Mouse (Mus musculus): Measurements from ENCODE around the gene Plekhg1. TPM values are rescaled to one million over a fixed set of nuclear protein-coding genes. Genes with fewer than 3 reads are reported as not detected.

Gene Plekhg1
- polyA plus RNA-seq, 2 experiments: 0.75 to 0.98 TPM

GRCm38 (mm10) chr10:3844430-3844829 lies 104.3 kb downstream of the Plekhg1 start:
- H3K27ac ChIP-seq: no peak overlapping the region
- no peak for ATAC-seq (ENCODE audit: insufficient read depth)

GRCm38 (mm10) chr10:3847021-3847420 lies 106.9 kb downstream of the Plekhg1 start:
- no peak overlapping the region for H3K4me2 ChIP-seq (ENCODE audit: low read depth)
- H3K4me1 ChIP-seq (replicated peaks; ENCODE audit: control insufficient read depth in 2 of 2, insufficient read depth in 2 of 2, low read length in 1 of 2): no peaks in the 10 kb centered on the region
- 49% methylated on average over 2 of the region's 2 CpGs for WGBS (ENCODE audit: insufficient replicate concordance)
- H3K27me3 ChIP-seq (ENCODE audit: control insufficient read depth, insufficient read depth, low read length): no peaks in the 10 kb centered on the region
- no peaks in the 10 kb centered on the region for H3K36me3 ChIP-seq (replicated peaks; ENCODE audit: control insufficient read depth, insufficient read depth, low read depth)
- DNase-seq (ENCODE audit: low read depth in 3 of 3, low spot score in 3 of 3) (no peak), ATAC-seq (ENCODE audit: insufficient read depth) (no peak)
- H3K27ac ChIP-seq: no peak overlapping the region
- H3K9me3 ChIP-seq (ENCODE audit: control insufficient read depth, low read length): no peaks in the 10 kb centered on the region
- H3K9ac ChIP-seq (replicated peaks): no peak overlapping the region
- TF ChIP-seq EP300 (IDR thresholded peaks at IDR 0.05; ENCODE audit: low read depth): no peak
- TF ChIP-seq CTCF (IDR thresholded peaks at IDR 0.05; ENCODE audit: low read depth): no peak
- H3K4me3 ChIP-seq (ENCODE audit: insufficient read depth in 1 of 2, low read depth in 2 of 2, low read length in 2 of 2): no peak overlapping the region

More at GRCm38 (mm10) chr10:3844430-3844829, 104.3 kb downstream of the Plekhg1 start:
- no peak for DNase-seq (ENCODE audit: low read depth in 3 of 3, low spot score in 3 of 3)
- no peaks in the 10 kb centered on the region for H3K27me3 ChIP-seq (ENCODE audit: control insufficient read depth, insufficient read depth, low read length)
- TF ChIP-seq EP300 (IDR thresholded peaks at IDR 0.05; ENCODE audit: low read depth) (no peak), CTCF (IDR thresholded peaks at IDR 0.05; ENCODE audit: low read depth) (no peak)
- H3K4me1 ChIP-seq (replicated peaks; ENCODE audit: control insufficient read depth in 2 of 2, insufficient read depth in 2 of 2, low read length in 1 of 2): no peaks in the 10 kb centered on the region
- WGBS (ENCODE audit: insufficient replicate concordance): 46% methylated on average over 5 of the region's 5 CpGs
- H3K4me2 ChIP-seq (ENCODE audit: low read depth): no peak overlapping the region
- H3K9me3 ChIP-seq (ENCODE audit: control insufficient read depth, low read length): no peaks in the 10 kb centered on the region
- H3K36me3 ChIP-seq (replicated peaks; ENCODE audit: control insufficient read depth, insufficient read depth, low read depth): no peaks in the 10 kb centered on the region
- H3K4me3 ChIP-seq (ENCODE audit: insufficient read depth in 1 of 2, low read depth in 2 of 2, low read length in 2 of 2): no peak overlapping the region
- no peak overlapping the region for H3K9ac ChIP-seq (replicated peaks)

GRCm38 (mm10) chr10:3851461-3851860 lies 111.3 kb downstream of the Plekhg1 start:
- Histone ChIP-seq H3K27ac (no peak overlapping the region), H3K27me3 (ENCODE audit: control insufficient read depth, insufficient read depth, low read length) (no peaks in the 10 kb centered on the region), H3K9me3 (ENCODE audit: control insufficient read depth, low read length) (no peaks in the 10 kb centered on the region), H3K4me2 (ENCODE audit: low read depth) (no peak overlapping the region), H3K4me3 (ENCODE audit: insufficient read depth in 1 of 2, low read depth in 2 of 2, low read length in 2 of 2) (no peak overlapping the region), H3K36me3 (replicated peaks; ENCODE audit: control insufficient read depth, insufficient read depth, low read depth) (no peaks in the 10 kb centered on the region), H3K9ac (replicated peaks) (no peak overlapping the region), H3K4me1 (replicated peaks; ENCODE audit: control insufficient read depth in 2 of 2, insufficient read depth in 2 of 2, low read length in 1 of 2) (no peaks in the 10 kb centered on the region)
- DNase-seq (ENCODE audit: low read depth in 3 of 3, low spot score in 3 of 3) (no peak), ATAC-seq (ENCODE audit: insufficient read depth) (no peak)
- TF ChIP-seq CTCF (IDR thresholded peaks at IDR 0.05; ENCODE audit: low read depth) (no peak), EP300 (IDR thresholded peaks at IDR 0.05; ENCODE audit: low read depth) (no peak)
- WGBS (ENCODE audit: insufficient replicate concordance): 36% methylated on average over 2 of the region's 2 CpGs

GRCm38 (mm10) chr10:3852733-3853132 lies 112.6 kb downstream of the Plekhg1 start:
- DNase-seq (ENCODE audit: low read depth in 3 of 3, low spot score in 3 of 3): no peak
- no peak for ATAC-seq (ENCODE audit: insufficient read depth)
- TF ChIP-seq CTCF (IDR thresholded peaks at IDR 0.05; ENCODE audit: low read depth): no peak
- TF ChIP-seq EP300 (IDR thresholded peaks at IDR 0.05; ENCODE audit: low read depth): no peak
- Histone ChIP-seq H3K4me1 (replicated peaks; ENCODE audit: control insufficient read depth in 2 of 2, insufficient read depth in 2 of 2, low read length in 1 of 2) (no peaks in the 10 kb centered on the region), H3K36me3 (replicated peaks; ENCODE audit: control insufficient read depth, insufficient read depth, low read depth) (no peaks in the 10 kb centered on the region), H3K9me3 (ENCODE audit: control insufficient read depth, low read length) (no peaks in the 10 kb centered on the region), H3K9ac (replicated peaks) (no peak overlapping the region), H3K4me3 (ENCODE audit: insufficient read depth in 1 of 2, low read depth in 2 of 2, low read length in 2 of 2) (no peak overlapping the region), H3K27me3 (ENCODE audit: control insufficient read depth, insufficient read depth, low read length) (no peaks in the 10 kb centered on the region), H3K27ac (no peak overlapping the region), H3K4me2 (ENCODE audit: low read depth) (no peak overlapping the region)
- WGBS (ENCODE audit: insufficient replicate concordance): 64% methylated on average over 3 of the region's 3 CpGs

- WGBS (ENCODE audit: insufficient replicate concordance): 26% methylated on average over 5 of the region's 5 CpGs
These were observed 117.7 kb downstream of the Plekhg1 start for GRCm38 (mm10) chr10:3857912-3858311.

More at GRCm38 (mm10) chr10:3857912-3858311, 117.7 kb downstream of the Plekhg1 start:
- Histone ChIP-seq H3K4me2 (ENCODE audit: low read depth) (no peak overlapping the region), H3K9ac (replicated peaks) (no peak overlapping the region), H3K27ac (no peak overlapping the region), H3K4me3 (ENCODE audit: insufficient read depth in 1 of 2, low read depth in 2 of 2, low read length in 2 of 2) (no peak overlapping the region), H3K36me3 (replicated peaks; ENCODE audit: control insufficient read depth, insufficient read depth, low read depth) (no peaks in the 10 kb centered on the region), H3K4me1 (replicated peaks; ENCODE audit: control insufficient read depth in 2 of 2, insufficient read depth in 2 of 2, low read length in 1 of 2) (no peaks in the 10 kb centered on the region), H3K9me3 (ENCODE audit: control insufficient read depth, low read length) (no peaks in the 10 kb centered on the region), H3K27me3 (ENCODE audit: control insufficient read depth, insufficient read depth, low read length) (no peaks in the 10 kb centered on the region)
- ATAC-seq (ENCODE audit: insufficient read depth) (no peak), DNase-seq (ENCODE audit: low read depth in 3 of 3, low spot score in 3 of 3) (no peak)
- no peak for TF ChIP-seq EP300 (IDR thresholded peaks at IDR 0.05; ENCODE audit: low read depth)
- no peak for TF ChIP-seq CTCF (IDR thresholded peaks at IDR 0.05; ENCODE audit: low read depth)

Data from liver, embryonic 14.5 days (tissue).